8 mouse cellular contexts compared by ENCODE assay signal in genomic region chr13:81782475-81782874, GRCm38 (mm10). TPM values are rescaled to one million over a fixed set of nuclear protein-coding genes. Genes with fewer than 3 reads are reported as not detected.
DNase-seq lines count a peak whose midpoint lies in the region; ATAC-seq and TF ChIP-seq lines count a peak whose summit lies in the region.

No protein-coding gene starts in this region.

- DNase-seq in forebrain, embryonic 11.5 days (ENCODE audit: low spot score) = no peak
- DNase-seq in cerebellum, adult 11-12 months = no peak
- no peak for DNase-seq in left cerebral cortex, adult 9 months (ENCODE audit: low spot score in 2 of 2)

- TF ChIP-seq CTCF in small intestine, adult 2 months (IDR thresholded peaks at IDR 0.05; ENCODE audit: extremely low read depth, insufficient read length, insufficient replicate concordance, low read depth, low read length) = no peak

- peak overlapping the region; percentile 91 for H3K9ac ChIP-seq in forebrain, embryonic 11.5 days (ENCODE audit: low read length)
- peak overlapping the region; percentile 62 for H3K9ac ChIP-seq in limb, embryonic 13.5 days

- no peak overlapping the region; the same call in 1 of the 2 replicates for H3K27ac ChIP-seq in forebrain, embryonic 11.5 days (ENCODE audit: low read depth, low read length)
- H3K27ac ChIP-seq in limb, embryonic 13.5 days = peak overlapping the region; percentile 99; the same call in 1 of the 2 replicates
- peak overlapping the region; percentile 7; the same call in 1 of the 2 replicates for H3K27ac ChIP-seq in small intestine, adult 2 months (ENCODE audit: insufficient read depth, low read depth, low read length)

- no peak for TF ChIP-seq POLR2A in small intestine, adult 2 months (IDR thresholded peaks at IDR 0.05; ENCODE audit: low read depth, low read length)

- H3K4me2 ChIP-seq in forebrain, embryonic 11.5 days (ENCODE audit: low read depth, low read length, severe bottlenecking) = peak overlapping the region; percentile 78
- peak overlapping the region; percentile 70 for H3K4me2 ChIP-seq in limb, embryonic 13.5 days (replicated peaks)

- 49% methylated on average over 9 of the region's 9 CpGs for WGBS in forebrain, embryonic 11.5 days
- WGBS in limb, embryonic 13.5 days = 22% methylated on average over 9 of the region's 9 CpGs
- 13% methylated on average over 9 of the region's 9 CpGs for WGBS in small intestine, adult 2 months

- peak overlapping the region; percentile 97 for H3K4me3 ChIP-seq in megakaryocyte, embryonic 14.5 days (replicated peaks)
- H3K4me3 ChIP-seq in forebrain, embryonic 11.5 days (ENCODE audit: low read depth, low read length) = peak overlapping the region; percentile 64
- peak overlapping the region; percentile 69 for H3K4me3 ChIP-seq in limb, embryonic 13.5 days
- peak overlapping the region; percentile 77 for H3K4me3 ChIP-seq in small intestine, adult 2 months (ENCODE audit: low read depth, low read length)

- no peak for ATAC-seq in megakaryocyte, adult 5-6 weeks (ENCODE audit: poor library complexity, severe bottlenecking)
- ATAC-seq in forebrain, embryonic 11.5 days (replicated peaks; ENCODE audit: low FRiP score) = no peak
- ATAC-seq in limb, embryonic 13.5 days (ENCODE audit: low FRiP score, low read depth) = no peak
- ATAC-seq in activated CD4-positive, CD25-positive, alpha-beta regulatory T cell, adult 4 months = no peak

- no peaks in the 10 kb centered on the region for H3K27me3 ChIP-seq in megakaryocyte, embryonic 14.5 days (replicated peaks)
- no peaks in the 10 kb centered on the region for H3K27me3 ChIP-seq in forebrain, embryonic 11.5 days (ENCODE audit: control insufficient read depth, insufficient read depth, low read length)
- H3K27me3 ChIP-seq in limb, embryonic 13.5 days = no peaks in the 10 kb centered on the region
- H3K27me3 ChIP-seq in small intestine, adult 2 months (ENCODE audit: control insufficient read depth, insufficient read depth, low read length) = no peaks in the 10 kb centered on the region

- peaks cover 33% of the 10 kb centered on the region for H3K36me3 ChIP-seq in megakaryocyte, embryonic 14.5 days (replicated peaks; ENCODE audit: low read length)
- no peaks in the 10 kb centered on the region; the same call in 1 of the 2 replicates for H3K36me3 ChIP-seq in forebrain, embryonic 11.5 days (ENCODE audit: control insufficient read depth, insufficient read depth, low read length)
- peaks cover 7% of the 10 kb centered on the region; the same call in 1 of the 2 replicates for H3K36me3 ChIP-seq in limb, embryonic 13.5 days
- H3K36me3 ChIP-seq in small intestine, adult 2 months (ENCODE audit: control insufficient read depth, insufficient read depth, low read length) = peaks cover 4% of the 10 kb centered on the region

- no peaks in the 10 kb centered on the region for H3K9me3 ChIP-seq in megakaryocyte, embryonic 14.5 days
- H3K9me3 ChIP-seq in forebrain, embryonic 11.5 days (ENCODE audit: control insufficient read depth, low read length) = no peaks in the 10 kb centered on the region
- H3K9me3 ChIP-seq in limb, embryonic 13.5 days = no peaks in the 10 kb centered on the region

- H3K4me1 ChIP-seq in megakaryocyte, embryonic 14.5 days = peaks cover 30% of the 10 kb centered on the region
- peaks cover 5% of the 10 kb centered on the region; the same call in 1 of the 2 replicates for H3K4me1 ChIP-seq in forebrain, embryonic 11.5 days (replicated peaks; ENCODE audit: control insufficient read depth, insufficient read depth, low read length)
- peaks cover 12% of the 10 kb centered on the region for H3K4me1 ChIP-seq in limb, embryonic 13.5 days
- peaks cover 3% of the 10 kb centered on the region; the same call in 1 of the 2 replicates for H3K4me1 ChIP-seq in small intestine, adult 2 months (ENCODE audit: control insufficient read depth, insufficient read depth, insufficient read length, low read length)

RNA-seq across cellular contexts. Expression of gene Cetn3, which starts 0.4 kb away (rescaled TPM):
- 6.0 TPM in 1 of 2 replicates, not detected in the other for polyA plus RNA-seq in megakaryocyte, embryonic 14.5 days (2012; ENCODE audit: insufficient read depth, low replicate concordance)
- total RNA-seq in megakaryocyte, adult 5-6 weeks (2015) = 138 and 147 TPM in 2 replicates
- 245 and 248 TPM in 2 replicates for total RNA-seq in megakaryocyte, adult 5-6 weeks (2017)
- polyA plus RNA-seq in forebrain, embryonic 11.5 days (2014; fragmentation: Nextera tagmentation; extraction: Ambion mirVana) = 282 and 302 TPM in 2 replicates
- 209 and 235 TPM in 2 replicates for polyA plus RNA-seq in limb, embryonic 13.5 days (2015; fragmentation: Nextera tagmentation; extraction: Ambion mirVana)
- 0.30 and 0.68 TPM in 2 replicates for polyA plus RNA-seq in small intestine, adult 2 months (2012; rRNA removed)
- 100 to 1,000 TPM; 164 to 180 TPM for polyA plus RNA-seq in activated CD4-positive, CD25-positive, alpha-beta regulatory T cell, adult 4 months (2017; shearing (Covaris generic))

Comparison
In these comparisons a context has a peak if more than half of its experiments do, and no peak if none do; other contexts are left out.
1. RNA of gene Cetn3, which starts 0.4 kb away (polyA plus RNA-seq): 282 to 302 TPM in forebrain, embryonic 11.5 days, 209 to 235 TPM in limb, embryonic 13.5 days and 164 to 180 TPM in activated CD4-positive, CD25-positive, alpha-beta regulatory T cell, adult 4 months; 6.0 TPM in megakaryocyte, embryonic 14.5 days and 0.30 to 0.68 TPM in small intestine, adult 2 months; every median in the first group is over 10 times any median in the second.
2. Peak in every context shown above with its lines, with median percentiles within 50 percentile points of each other: H3K4me3 ChIP-seq.